Mouse (Mus musculus) cerebellum, postnatal 4 days (tissue): ENCODE measurements around the gene Rtn4ip1.
"Not testable (repeated sequence)": the region's sequence is repeated elsewhere in the genome, so short reads cannot be mapped to it uniquely, and the experiment has no call there.

ENCODE experiments used
- DNase-seq, 2 experiments: peaks; one replicate each; pipeline ENCODE4 v3.0.0; 2022; ENCODE audit warnings: low spot score in 2 of 2, mixed read lengths in 1 of 2

The Rtn4ip1 gene

DNA sequence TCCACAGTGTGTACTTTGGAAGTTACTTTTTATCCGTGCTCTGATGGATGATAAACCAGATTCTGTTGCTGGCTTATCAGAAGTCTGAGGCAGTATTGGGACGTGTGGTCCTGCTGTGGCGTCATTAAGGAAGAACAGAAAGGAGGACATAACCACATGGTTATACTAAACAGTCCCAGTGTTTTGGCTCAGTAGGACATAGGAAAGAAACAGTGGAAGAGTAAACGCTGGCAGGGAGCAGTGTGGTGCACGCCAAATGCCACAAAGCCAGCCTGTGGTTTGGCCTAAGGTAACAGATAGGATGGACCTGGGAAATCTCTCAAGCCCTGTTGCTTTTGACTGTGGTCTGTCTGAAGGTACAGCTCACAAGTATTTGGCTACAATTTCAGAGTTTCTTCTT lies 27.0 kb downstream of the Rtn4ip1 start:
- no peak for DNase-seq

DNA sequence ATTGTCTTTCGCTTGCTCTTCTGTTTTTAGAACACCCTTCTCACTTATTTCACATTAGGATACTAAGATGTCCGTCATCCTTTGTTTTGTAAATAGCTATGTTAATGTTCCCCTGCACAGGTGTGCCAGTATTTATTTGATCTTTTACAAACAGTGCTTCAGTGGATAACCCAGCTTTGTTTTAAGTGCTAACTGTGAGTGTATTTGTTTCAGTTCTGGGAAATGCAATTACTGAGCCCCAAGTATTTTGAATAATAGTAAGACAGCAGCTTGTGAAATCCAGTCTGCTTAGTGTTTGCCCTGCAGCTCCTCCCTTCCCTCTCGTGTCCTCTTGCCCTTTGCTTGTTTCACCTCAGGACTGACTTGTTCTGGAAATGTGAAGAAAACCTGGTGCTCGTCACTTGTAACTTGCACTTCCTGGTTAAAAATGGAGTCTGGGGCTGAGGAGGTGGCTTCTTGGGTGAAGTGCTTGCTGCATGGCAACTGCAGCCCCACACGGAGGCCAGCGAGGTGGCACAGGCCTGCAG lies 37.6 kb downstream of the Rtn4ip1 start:
- no peak for DNase-seq

- no peak for DNase-seq
Observed at GRCm38 (mm10) chr10:43943736-43944135, 42.1 kb downstream of the Rtn4ip1 start.

GRCm38 (mm10) chr10:43945435-43945834 lies 43.8 kb downstream of the Rtn4ip1 start:
- no peak for DNase-seq

GRCm38 (mm10) chr10:43953942-43954341 lies 52.3 kb downstream of the Rtn4ip1 start:
- peak; percentile 39 to 56 for DNase-seq

DNA sequence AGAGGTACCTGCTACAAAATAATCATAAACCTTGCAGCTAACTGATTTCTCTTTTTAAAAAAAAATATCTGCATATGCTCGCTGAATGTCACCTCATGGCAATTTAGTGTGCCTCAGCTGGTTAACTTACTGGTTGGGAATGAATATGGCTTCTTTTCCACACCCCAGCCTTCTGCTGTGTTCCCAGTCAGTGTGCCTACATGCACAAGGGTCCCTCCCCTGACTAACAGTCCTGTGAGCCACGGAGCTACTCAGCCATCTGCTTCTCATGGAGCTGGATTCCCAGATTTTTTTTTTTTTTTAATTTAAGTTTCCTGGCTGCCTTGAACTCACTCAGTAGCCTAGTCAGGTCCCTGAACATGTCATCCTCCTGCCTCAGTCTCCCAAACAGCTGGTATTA lies 63.3 kb downstream of the Rtn4ip1 start:
- DNase-seq = no peak

DNA sequence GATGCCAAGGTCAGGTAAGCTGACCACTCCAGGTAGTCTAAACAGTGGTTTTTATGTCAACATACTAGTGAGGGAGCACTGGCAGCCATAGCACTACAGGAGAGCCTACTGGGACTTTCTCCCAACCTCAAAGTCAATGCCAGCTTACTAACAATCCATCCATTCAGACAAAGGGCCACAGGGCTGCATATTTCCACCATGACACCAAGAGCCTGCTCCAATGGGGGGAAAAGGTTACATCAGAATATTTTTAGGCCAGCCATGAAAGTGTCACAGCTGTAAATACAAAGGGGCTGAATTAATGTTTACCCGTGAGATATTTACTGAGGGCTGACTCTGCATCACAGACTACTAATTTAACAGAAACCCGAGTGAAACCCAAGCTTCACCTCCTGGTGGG lies 71.6 kb downstream of the Rtn4ip1 start:
- DNase-seq = no peak

- no peak for DNase-seq
Observed at GRCm38 (mm10) chr10:43977353-43977752, 75.7 kb downstream of the Rtn4ip1 start.

DNA sequence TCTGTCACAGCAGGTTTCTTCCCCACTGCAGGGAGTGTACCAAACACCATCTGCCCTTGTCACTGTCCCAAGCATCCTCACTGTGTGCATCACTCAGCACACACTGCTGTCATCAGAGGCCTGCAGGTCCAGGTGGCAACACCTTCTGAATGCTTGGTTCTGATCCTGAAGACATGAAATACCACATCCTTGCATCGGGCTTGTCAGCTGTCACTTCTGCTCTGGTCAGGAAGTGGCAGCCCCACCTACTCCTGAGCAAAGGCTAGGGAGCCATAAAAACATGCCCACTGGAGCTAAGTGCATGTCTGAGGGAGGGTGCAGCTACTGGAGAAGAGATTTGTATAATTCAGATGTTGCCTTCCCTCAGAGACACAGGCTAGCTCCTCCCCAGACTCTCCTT lies 78.5 kb downstream of the Rtn4ip1 start:
- DNase-seq = no peak

GRCm38 (mm10) chr10:43980742-43981141 lies 79.1 kb downstream of the Rtn4ip1 start:
- DNase-seq = not testable (repeated sequence)

DNA sequence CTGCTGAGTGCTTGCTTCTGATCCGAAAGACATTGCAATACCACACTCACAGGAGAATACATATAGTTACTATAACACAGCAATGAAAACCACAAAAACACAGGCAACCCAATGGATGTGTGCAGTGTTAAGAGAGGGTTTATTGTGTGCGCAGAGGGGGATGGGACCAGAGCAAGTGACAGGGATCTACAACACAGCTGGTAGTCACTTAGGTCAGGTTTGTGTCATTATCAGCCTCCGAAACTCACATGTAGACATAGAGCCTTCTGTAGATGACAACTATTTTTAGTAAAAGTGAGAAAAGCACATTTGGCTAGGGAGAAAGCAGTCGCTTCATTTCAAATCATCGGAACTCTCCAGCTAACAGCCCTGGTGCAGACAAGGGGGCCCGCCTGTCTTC lies 80.9 kb downstream of the Rtn4ip1 start:
- no peak for DNase-seq

DNA sequence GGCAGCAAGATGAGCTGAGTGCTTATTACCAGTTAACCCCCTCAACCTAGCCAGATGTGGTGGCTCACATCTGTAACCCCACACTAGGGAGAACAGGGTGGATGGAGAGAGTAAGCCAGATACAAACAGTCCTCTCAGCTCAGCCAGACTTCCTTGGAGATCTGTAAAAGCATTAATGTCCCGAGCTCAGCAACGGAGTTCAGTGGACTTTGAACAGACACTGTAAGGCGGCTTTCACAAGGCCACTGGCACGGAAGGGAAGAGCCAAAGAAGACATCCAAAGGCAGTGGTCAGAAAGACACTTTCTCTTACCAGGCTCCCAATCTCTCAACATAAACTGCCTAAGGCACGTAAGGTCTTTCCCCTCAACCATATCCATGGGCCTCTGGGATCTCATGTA lies 81.6 kb downstream of the Rtn4ip1 start:
- no peak for DNase-seq

GRCm38 (mm10) chr10:43983866-43984265 lies 82.3 kb downstream of the Rtn4ip1 start:
- no peak for DNase-seq

- DNase-seq = no peak
Observed at GRCm38 (mm10) chr10:43991268-43991667, 89.7 kb downstream of the Rtn4ip1 start.

GRCm38 (mm10) chr10:43992506-43992905 lies 90.9 kb downstream of the Rtn4ip1 start:
- no peak for DNase-seq

- no peak for DNase-seq
Observed at GRCm38 (mm10) chr10:43993198-43993597, 91.6 kb downstream of the Rtn4ip1 start.

- no peak for DNase-seq
Observed at GRCm38 (mm10) chr10:43995858-43996650, 94.4 kb downstream of the Rtn4ip1 start.

GRCm38 (mm10) chr10:43997276-43997675 lies 95.7 kb downstream of the Rtn4ip1 start:
- no peak for DNase-seq

DNA sequence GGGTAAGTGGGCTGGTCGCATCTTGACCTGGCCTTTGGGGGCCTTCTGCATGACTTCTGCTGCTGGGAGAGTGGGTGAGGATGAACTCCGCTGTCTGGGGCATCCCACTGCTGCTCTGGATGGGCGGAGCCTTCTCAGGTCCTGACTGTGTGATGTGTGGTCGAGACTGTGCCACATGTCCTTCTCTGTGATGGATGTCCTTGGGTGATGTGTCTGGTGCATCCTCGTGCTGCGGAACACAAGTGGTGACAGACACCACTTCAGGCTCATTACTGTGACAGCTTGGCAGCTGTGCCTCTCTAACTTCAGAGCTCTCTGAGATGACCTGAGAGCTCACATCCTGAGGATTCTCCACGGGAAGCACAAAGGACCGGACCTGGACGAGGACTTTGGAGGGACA lies 96.4 kb downstream of the Rtn4ip1 start:
- no peak for DNase-seq

DNA sequence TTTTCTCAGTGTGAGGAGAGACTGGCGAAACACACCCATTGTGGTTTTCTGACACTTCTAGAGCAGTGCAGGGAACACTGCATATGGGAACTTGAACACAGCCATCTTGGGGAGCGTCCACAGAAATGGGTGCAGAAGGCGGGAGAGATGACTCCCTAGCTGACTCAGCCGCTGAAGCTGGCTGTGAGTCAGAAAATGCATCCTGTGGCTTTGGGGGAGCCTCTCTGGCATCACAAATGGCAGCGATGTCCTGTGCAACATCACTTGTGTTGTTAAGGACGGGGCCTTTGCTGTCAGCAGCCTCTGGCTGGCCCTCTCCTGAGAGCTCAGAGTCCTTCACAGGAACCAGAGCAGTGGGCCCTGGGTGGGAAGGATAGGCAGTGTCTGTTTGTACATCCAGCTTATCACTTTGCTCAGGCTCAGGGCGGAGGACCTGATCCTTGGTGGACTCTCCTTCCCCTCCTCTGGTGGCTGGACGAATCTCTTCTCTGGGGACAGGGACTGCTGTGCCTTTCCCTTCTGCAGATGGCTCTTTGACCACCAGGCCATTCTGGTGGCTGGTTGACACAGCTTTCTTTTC lies 97.0 kb downstream of the Rtn4ip1 start:
- no peak for DNase-seq

- no peak for DNase-seq
Observed at GRCm38 (mm10) chr10:44000156-44000865, 98.7 kb downstream of the Rtn4ip1 start.
